Comparison of ENCODE assay signal across 27 mouse cellular contexts in the genomic region with DNA sequence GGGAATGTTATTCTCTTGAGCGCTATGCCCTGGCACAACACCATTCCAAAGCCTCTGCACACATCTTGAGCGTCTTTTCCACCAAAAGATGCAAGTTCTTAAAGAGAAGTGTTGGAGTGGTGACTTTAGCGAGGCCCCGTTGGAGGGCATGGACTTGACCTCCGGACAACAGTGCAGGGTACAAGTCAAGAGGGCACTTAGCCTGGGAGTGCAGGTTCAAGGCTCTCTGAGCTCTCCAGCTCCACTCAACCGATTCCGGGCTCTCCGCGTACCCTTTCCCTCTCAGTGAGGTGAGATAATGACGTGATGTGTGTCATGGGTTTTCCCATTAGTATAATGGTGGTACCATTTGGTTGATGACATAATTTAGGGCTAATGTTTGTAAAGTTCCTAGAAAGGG. TPM values are rescaled to one million over a fixed set of nuclear protein-coding genes. Genes with fewer than 3 reads are reported as not detected.
DNase-seq lines count a peak whose midpoint lies in the region; ATAC-seq and TF ChIP-seq lines count a peak whose summit lies in the region.
"Had no signal": no experiment of that assay in that cellular context is flagged by ENCODE, and none has a peak within 500 bp of the region (broad histone marks: within the 10 kb centered on the region; RNA-seq: fewer than 3 reads in every experiment).

No protein-coding gene starts in this region.

- peak; percentile 39 for DNase-seq in kidney, adult 9 months
- DNase-seq in lung, postnatal 25 days (ENCODE audit: low spot score): peak; percentile 43
- DNase-seq in lung, postnatal 10 days: no peak
- DNase-seq in right cerebral cortex, adult 2 months (ENCODE audit: low spot score in 2 of 2): no peak
- DNase-seq: adrenal gland, adult 2 months; adrenal gland, postnatal 14 days; cerebellum, adult 11 months; cerebellum, adult 2 months; cerebellum, adult 9-11 months; cerebellum, postnatal 25 days; forebrain, postnatal 0 days; gastrocnemius, adult 2 months; gastrocnemius, postnatal 14 days; heart, adult 11 months; heart, postnatal 14 days; heart, postnatal 4 days had no signal

- H3K9ac ChIP-seq in kidney, embryonic 14.5 days (ENCODE audit: low read depth, low read length): no peak overlapping the region
- H3K9ac ChIP-seq in intestine, embryonic 16.5 days (ENCODE audit: low read depth, low read length): no peak overlapping the region
- 0 out of 2 replicates have a peak overlapping the region, but pooled peaks have one; percentile 46 for H3K9ac ChIP-seq in intestine, postnatal 0 days (ENCODE audit: low read depth, low read length)
- H3K9ac ChIP-seq: embryonic facial prominence, embryonic 12.5 days; embryonic facial prominence, embryonic 15.5 days; forebrain, postnatal 0 days; heart, embryonic 13.5 days; hindbrain, embryonic 14.5 days had no signal

- H3K9me3 ChIP-seq in kidney, embryonic 14.5 days (ENCODE audit: control insufficient read depth, low read length): no peaks in the 10 kb centered on the region
- H3K9me3 ChIP-seq in intestine, embryonic 16.5 days (ENCODE audit: control insufficient read depth, low read length): no peaks in the 10 kb centered on the region
- no peaks in the 10 kb centered on the region for H3K9me3 ChIP-seq in intestine, postnatal 0 days (ENCODE audit: control insufficient read depth)
- H3K9me3 ChIP-seq: embryonic facial prominence, embryonic 12.5 days; embryonic facial prominence, embryonic 15.5 days; heart, embryonic 13.5 days had no signal

- no peak for TF ChIP-seq CTCF in intestine, postnatal 0 days (IDR thresholded peaks at IDR 0.05; ENCODE audit: low read depth)

- peaks cover 30% of the 10 kb centered on the region for H3K27me3 ChIP-seq in kidney, embryonic 14.5 days (ENCODE audit: control insufficient read depth, insufficient read depth, low read length)
- peaks cover 17% of the 10 kb centered on the region; the same call in 1 of the 2 replicates for H3K27me3 ChIP-seq in intestine, embryonic 16.5 days (replicated peaks; ENCODE audit: control insufficient read depth, insufficient read depth, low read length)
- H3K27me3 ChIP-seq in intestine, postnatal 0 days (replicated peaks; ENCODE audit: control insufficient read depth, insufficient read depth, low read length): no peaks in the 10 kb centered on the region

- 0 out of 2 replicates have a peak, but pooled peaks cover 3% of the 10 kb centered on the region for H3K4me1 ChIP-seq in kidney, embryonic 14.5 days (ENCODE audit: control insufficient read depth, insufficient read depth, low read length)
- H3K4me1 ChIP-seq in intestine, embryonic 16.5 days (ENCODE audit: control insufficient read depth, insufficient read depth, low read length): peaks cover 17% of the 10 kb centered on the region
- H3K4me1 ChIP-seq in intestine, postnatal 0 days (replicated peaks; ENCODE audit: control insufficient read depth, insufficient read depth, low read length): peaks cover 3% of the 10 kb centered on the region; the same call in 1 of the 2 replicates
- H3K4me1 ChIP-seq: embryonic facial prominence, embryonic 12.5 days; heart, embryonic 13.5 days had no signal

- H3K4me2 ChIP-seq in kidney, embryonic 14.5 days (replicated peaks; ENCODE audit: low read depth, low read length): no peak overlapping the region
- H3K4me2 ChIP-seq in intestine, embryonic 16.5 days (ENCODE audit: low read depth, low read length): peak overlapping the region; percentile 62
- H3K4me2 ChIP-seq in intestine, postnatal 0 days (replicated peaks; ENCODE audit: low read depth): peak overlapping the region; percentile 74
- H3K4me2 ChIP-seq: embryonic facial prominence, embryonic 12.5 days; embryonic facial prominence, embryonic 15.5 days; heart, embryonic 13.5 days; hindbrain, embryonic 14.5 days had no signal

- no peak overlapping the region for H3K4me3 ChIP-seq in kidney, embryonic 14.5 days (ENCODE audit: low read length)
- peak overlapping the region; percentile 12 for H3K4me3 ChIP-seq in intestine, embryonic 16.5 days (ENCODE audit: low read length)
- peak overlapping the region; percentile 52 for H3K4me3 ChIP-seq in intestine, postnatal 0 days (ENCODE audit: low read depth, low read length)
- H3K4me3 ChIP-seq: embryonic facial prominence, embryonic 12.5 days; embryonic facial prominence, embryonic 15.5 days; gastrocnemius, adult 2 months; heart, embryonic 13.5 days had no signal

- no peaks in the 10 kb centered on the region for H3K36me3 ChIP-seq in kidney, embryonic 14.5 days (ENCODE audit: control insufficient read depth, insufficient read depth, low read length)
- no peaks in the 10 kb centered on the region for H3K36me3 ChIP-seq in intestine, embryonic 16.5 days (ENCODE audit: control insufficient read depth, insufficient read depth, low read length)
- no peaks in the 10 kb centered on the region for H3K36me3 ChIP-seq in intestine, postnatal 0 days (ENCODE audit: control insufficient read depth, insufficient read depth)
- H3K36me3 ChIP-seq: embryonic facial prominence, embryonic 12.5 days; embryonic facial prominence, embryonic 15.5 days; heart, embryonic 13.5 days had no signal

- ATAC-seq in kidney, embryonic 14.5 days (ENCODE audit: low FRiP score, low TSS enrichment): no peak
- ATAC-seq in intestine, embryonic 16.5 days: no peak
- ATAC-seq in intestine, postnatal 0 days: no peak
- ATAC-seq: CD4-positive, CD25-positive, alpha-beta regulatory T cell, adult 4 months; forebrain, embryonic 14.5 days; forebrain, postnatal 0 days had no signal

- 87% methylated on average over 10 of the region's 10 CpGs for WGBS in kidney, embryonic 14.5 days
- WGBS in intestine, embryonic 16.5 days: 88% methylated on average over 10 of the region's 10 CpGs
- WGBS in intestine, postnatal 0 days: 80% methylated on average over 10 of the region's 10 CpGs

- H3K27ac ChIP-seq in kidney, embryonic 14.5 days (ENCODE audit: low read depth, low read length): no peak overlapping the region
- no peak overlapping the region for H3K27ac ChIP-seq in intestine, embryonic 16.5 days (ENCODE audit: low read length)
- peak overlapping the region; percentile 28; the same call in 1 of the 2 replicates for H3K27ac ChIP-seq in intestine, postnatal 0 days (ENCODE audit: low read depth, low read length)
- H3K27ac ChIP-seq: embryonic facial prominence, embryonic 12.5 days; embryonic facial prominence, embryonic 15.5 days; gastrocnemius, adult 2 months; heart, embryonic 13.5 days; hindbrain, embryonic 14.5 days had no signal

RNA-seq across cellular contexts. Expression of a gene that starts 2.0 kb away (rescaled TPM):
- 4.6 and 5.7 TPM in 2 replicates for polyA plus RNA-seq in kidney, embryonic 14.5 days (2014; fragmentation: Nextera tagmentation; extraction: Ambion mirVana)
- 15.1 and 20.1 TPM in 2 replicates for polyA plus RNA-seq in intestine, embryonic 16.5 days (2015; fragmentation: Nextera tagmentation; extraction: Ambion mirVana)
- 61.9 and 66.4 TPM in 2 replicates for polyA plus RNA-seq in intestine, postnatal 0 days (2015; fragmentation: Nextera tagmentation; extraction: Ambion mirVana)
- polyA plus RNA-seq: adrenal gland, adult 2 months; C2C12; CD4-positive, CD25-positive, alpha-beta regulatory T cell, adult 4 months had no signal

RNA-seq across cellular contexts. Expression of a gene that starts 7.2 kb away (rescaled TPM):
- not detected in 2 replicates for polyA plus RNA-seq in kidney, embryonic 14.5 days (2014; fragmentation: Nextera tagmentation; extraction: Ambion mirVana)
- polyA plus RNA-seq in intestine, embryonic 16.5 days (2015; fragmentation: Nextera tagmentation; extraction: Ambion mirVana): not detected in 2 replicates
- not detected in 2 replicates for polyA plus RNA-seq in intestine, postnatal 0 days (2015; fragmentation: Nextera tagmentation; extraction: Ambion mirVana)
- polyA plus RNA-seq: adrenal gland, adult 2 months; C2C12; forebrain, embryonic 14.5 days; forebrain, postnatal 0 days; heart, embryonic 16.5 days; hindbrain, embryonic 14.5 days had no signal

RNA-seq across cellular contexts. Expression of a gene that starts 26.6 kb away (rescaled TPM):
- polyA plus RNA-seq in kidney, embryonic 14.5 days (2014; fragmentation: Nextera tagmentation; extraction: Ambion mirVana): 10.9 and 14.0 TPM in 2 replicates
- 15.9 TPM in 2 replicates for polyA plus RNA-seq in intestine, embryonic 16.5 days (2015; fragmentation: Nextera tagmentation; extraction: Ambion mirVana)
- polyA plus RNA-seq in intestine, postnatal 0 days (2015; fragmentation: Nextera tagmentation; extraction: Ambion mirVana): 6.7 TPM in 2 replicates

RNA-seq across cellular contexts. Expression of a gene that starts 54.5 kb away (rescaled TPM):
- 60.9 and 90.5 TPM in 2 replicates for polyA plus RNA-seq in kidney, embryonic 14.5 days (2014; fragmentation: Nextera tagmentation; extraction: Ambion mirVana)
- polyA plus RNA-seq in intestine, embryonic 16.5 days (2015; fragmentation: Nextera tagmentation; extraction: Ambion mirVana): 76.3 and 80.8 TPM in 2 replicates
- polyA plus RNA-seq in intestine, postnatal 0 days (2015; fragmentation: Nextera tagmentation; extraction: Ambion mirVana): 29.7 and 35.0 TPM in 2 replicates

Comparison
In these comparisons a context has a peak if more than half of its experiments do, and no peak if none do; other contexts are left out.
1. DNase-seq: peak in kidney, adult 9 months (single experiment) and lung, postnatal 25 days (single experiment); none in lung, postnatal 10 days (single experiment) and right cerebral cortex, adult 2 months (0 of 2).